11 mouse cellular contexts compared by ENCODE assay signal in the genomic region with DNA sequence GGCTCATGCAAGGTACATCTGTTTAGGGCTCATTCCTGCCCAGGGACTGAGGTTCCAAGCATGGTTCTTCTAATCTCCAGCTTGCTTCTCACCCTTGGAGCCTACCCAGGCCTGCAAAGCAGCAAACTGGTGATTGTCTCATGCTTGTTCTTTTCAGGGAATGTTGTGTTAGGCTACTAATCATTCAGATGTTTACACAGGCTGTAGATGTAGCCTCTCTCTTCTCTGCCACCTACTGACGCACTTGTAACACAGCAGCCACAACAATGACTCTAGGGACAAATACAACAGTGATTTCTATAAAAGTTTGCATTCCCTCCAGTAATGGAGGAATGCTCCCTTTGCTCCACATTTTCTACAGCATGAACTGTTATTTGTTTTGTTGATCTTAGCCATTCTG. TPM values are rescaled to one million over a fixed set of nuclear protein-coding genes. Genes with fewer than 3 reads are reported as not detected.
A peak's percentile ranks its signal among the peaks of the same experiment; 100 is the strongest.
DNase-seq lines count a peak whose midpoint lies in the region; ATAC-seq and TF ChIP-seq lines count a peak whose summit lies in the region.
"Had no signal": no experiment of that assay in that cellular context is flagged by ENCODE, and none has a peak within 500 bp of the region (broad histone marks: within the 10 kb centered on the region; RNA-seq: fewer than 3 reads in every experiment).

No protein-coding gene starts in this region.

- H3K36me3 ChIP-seq in E14TG2a.4 (ENCODE audit: insufficient read depth, low read length), result no peaks in the 10 kb centered on the region
- H3K36me3 ChIP-seq: embryonic facial prominence, embryonic 15.5 days had no signal

- TF ChIP-seq POLR2A in bone marrow macrophage, adult 2 months (IDR thresholded peaks at IDR 0.05; ENCODE audit: borderline replicate concordance, low read depth, low read length), result no peak

- DNase-seq in layer of hippocampus, adult 2 months (ENCODE audit: low spot score in 2 of 2), result no peak
- no peak for DNase-seq in layer of hippocampus, adult 8-10 months (ENCODE audit: low spot score in 2 of 2)
- DNase-seq in cerebellum, postnatal 36 days, result no peak
- DNase-seq in left cerebral cortex, postnatal 4 days, result no peak
- DNase-seq: adrenal gland, postnatal 25 days; heart, postnatal 36 days had no signal

- H3K9me3 ChIP-seq in E14TG2a.4 (ENCODE audit: low read length), result no peaks in the 10 kb centered on the region
- H3K9me3 ChIP-seq: embryonic facial prominence, embryonic 15.5 days had no signal

- H3K4me1 ChIP-seq in E14TG2a.4 (replicated peaks; ENCODE audit: low read depth, low read length), result no peaks in the 10 kb centered on the region
- no peaks in the 10 kb centered on the region for H3K4me1 ChIP-seq in bone marrow macrophage, adult 2 months (ENCODE audit: control insufficient read depth, insufficient read depth, low read length)
- H3K4me1 ChIP-seq: embryonic facial prominence, embryonic 15.5 days had no signal

- no peak overlapping the region for H3K4me3 ChIP-seq in layer of hippocampus, adult 2 months
- H3K4me3 ChIP-seq in E14TG2a.4 (replicated peaks; ENCODE audit: low read length), result no peak overlapping the region
- no peak overlapping the region for H3K4me3 ChIP-seq in bone marrow macrophage, adult 2 months (ENCODE audit: insufficient read depth, low read length)
- H3K4me3 ChIP-seq: embryonic facial prominence, embryonic 15.5 days had no signal

- intact Hi-C loops in left cerebral cortex, postnatal 4 days (cut with DNase I), result no loop called here

- H3K27ac ChIP-seq in layer of hippocampus, adult 2 months, result no peak overlapping the region
- no peak overlapping the region for H3K27ac ChIP-seq in bone marrow macrophage, adult 2 months (ENCODE audit: insufficient read depth, low read depth, low read length)
- H3K27ac ChIP-seq: embryonic facial prominence, embryonic 15.5 days had no signal

- TF ChIP-seq CTCF in layer of hippocampus, adult 2 months (conservative IDR thresholded peaks at IDR 0.05), result peak; percentile 77
- TF ChIP-seq CTCF in E14TG2a.4 (conservative IDR thresholded peaks at IDR 0.05; ENCODE audit: low read length), result peak; percentile 34
- TF ChIP-seq CTCF in bone marrow macrophage, adult 2 months (IDR thresholded peaks at IDR 0.05; ENCODE audit: low read depth, low read length), result 0 out of 2 replicates have a peak, but pooled peaks have one; percentile 10

- peak; percentile 87 for ATAC-seq in megakaryocyte progenitor cell, adult 5-6 weeks (replicated peaks; ENCODE audit: poor library complexity)

- no peaks in the 10 kb centered on the region for H3K27me3 ChIP-seq in E14TG2a.4 (ENCODE audit: insufficient read depth, low read length)
- H3K27me3 ChIP-seq: embryonic facial prominence, embryonic 15.5 days had no signal

RNA-seq across cellular contexts. Expression of a gene that starts 11.7 kb away (rescaled TPM):
- not detected for total RNA-seq in layer of hippocampus, adult 2 months (2021)
- not detected for total RNA-seq in layer of hippocampus, adult 8-10 months (2022)
- polyA plus RNA-seq in bone marrow macrophage, adult 2 months (2012; ENCODE audit: insufficient read depth, insufficient read length, missing spikeins), result not detected in 2 replicates
- total RNA-seq in megakaryocyte progenitor cell, adult 5-6 weeks (2015), result not detected in 2 replicates
- total RNA-seq in megakaryocyte progenitor cell, adult 5-6 weeks (2017), result not detected in 2 replicates
- total RNA-seq in left cerebral cortex, postnatal 4 days (2021), result not detected
- total RNA-seq: adrenal gland, postnatal 25 days; heart, postnatal 36 days; left cerebral cortex, postnatal 14 days had no signal
- polyA plus RNA-seq: embryonic facial prominence, embryonic 15.5 days had no signal

RNA-seq across cellular contexts. Expression of a gene that starts 23.6 kb away (rescaled TPM):
- total RNA-seq in layer of hippocampus, adult 2 months (2021), result 10 to 100 TPM; 86.0 to 92.5 TPM
- total RNA-seq in layer of hippocampus, adult 8-10 months (2022), result 100 to 1,000 TPM in 2 of 4 experiments, 10 to 100 TPM in 2; 87.9 to 106 (median 100) TPM
- 19.7 and 24.0 TPM in 2 replicates for polyA plus RNA-seq in bone marrow macrophage, adult 2 months (2012; ENCODE audit: insufficient read depth, insufficient read length, missing spikeins)
- total RNA-seq in megakaryocyte progenitor cell, adult 5-6 weeks (2015), result 41.5 and 62.0 TPM in 2 replicates
- 14.3 and 17.6 TPM in 2 replicates for total RNA-seq in megakaryocyte progenitor cell, adult 5-6 weeks (2017)
- 100 to 1,000 TPM in 1 of 2 experiments, 10 to 100 TPM in 1; 93.9 to 111 TPM for total RNA-seq in left cerebral cortex, postnatal 4 days (2021)

RNA-seq across cellular contexts. Expression of a gene that starts 32.4 kb away (rescaled TPM):
- not detected for total RNA-seq in layer of hippocampus, adult 2 months (2021)
- not detected for total RNA-seq in layer of hippocampus, adult 8-10 months (2022)
- not detected in 2 replicates for polyA plus RNA-seq in bone marrow macrophage, adult 2 months (2012; ENCODE audit: insufficient read depth, insufficient read length, missing spikeins)
- total RNA-seq in megakaryocyte progenitor cell, adult 5-6 weeks (2015), result 0.86 and 1.1 TPM in 2 replicates
- total RNA-seq in megakaryocyte progenitor cell, adult 5-6 weeks (2017), result 0.78 and 2.0 TPM in 2 replicates
- total RNA-seq in left cerebral cortex, postnatal 4 days (2021), result not detected
- total RNA-seq: adrenal gland, postnatal 25 days; heart, postnatal 36 days; left cerebral cortex, postnatal 14 days had no signal

RNA-seq across cellular contexts. Expression of a gene that starts 48.8 kb away (rescaled TPM):
- not detected for total RNA-seq in layer of hippocampus, adult 2 months (2021)
- total RNA-seq in layer of hippocampus, adult 8-10 months (2022), result not detected
- polyA plus RNA-seq in bone marrow macrophage, adult 2 months (2012; ENCODE audit: insufficient read depth, insufficient read length, missing spikeins), result not detected in 2 replicates
- not detected in 2 replicates for total RNA-seq in megakaryocyte progenitor cell, adult 5-6 weeks (2015)
- total RNA-seq in megakaryocyte progenitor cell, adult 5-6 weeks (2017), result not detected in 2 replicates
- not detected for total RNA-seq in left cerebral cortex, postnatal 4 days (2021)
- total RNA-seq: adrenal gland, postnatal 25 days; heart, postnatal 36 days; left cerebral cortex, postnatal 14 days had no signal

Comparison
In these comparisons a context has a peak if more than half of its experiments do, and no peak if none do; other contexts are left out.
1. CTCF ChIP-seq: peak in every context shown above with its lines; median percentile 77 in layer of hippocampus, adult 2 months; 34 in E14TG2a.4; 10 in bone marrow macrophage, adult 2 months.